ENCODE assay signal across 8 mouse cellular contexts in genomic region chr9:79716909-79717835, GRCm38 (mm10). TPM values are rescaled to one million over a fixed set of nuclear protein-coding genes. Genes with fewer than 3 reads are reported as not detected.
DNase-seq lines count a peak whose midpoint lies in the region; ATAC-seq and TF ChIP-seq lines count a peak whose summit lies in the region.

No protein-coding gene starts in this region.

- no peak overlapping the region; the same call in 1 of the 2 replicates for H3K9ac ChIP-seq in hindbrain, embryonic 16.5 days (ENCODE audit: low read depth, low read length)
- H3K9ac ChIP-seq in stomach, embryonic 14.5 days (replicated peaks; ENCODE audit: low read depth, low read length) = peak overlapping the region; percentile 60; the same call in 1 of the 2 replicates

- peak; percentile 73 for TF ChIP-seq CTCF in gastrocnemius, adult 2 months (IDR thresholded peaks at IDR 0.05)

- peaks cover 15% of the 10 kb centered on the region for H3K27me3 ChIP-seq in hindbrain, embryonic 16.5 days (replicated peaks; ENCODE audit: control insufficient read depth, insufficient read depth, low read length)
- H3K27me3 ChIP-seq in stomach, embryonic 14.5 days (ENCODE audit: control insufficient read depth, insufficient read depth, low read length) = no peaks in the 10 kb centered on the region

- H3K36me3 ChIP-seq in hindbrain, embryonic 16.5 days (ENCODE audit: control insufficient read depth, insufficient read depth, low read length) = no peaks in the 10 kb centered on the region
- H3K36me3 ChIP-seq in stomach, embryonic 14.5 days (ENCODE audit: control insufficient read depth, insufficient read depth, low read length) = no peaks in the 10 kb centered on the region

- intact Hi-C loops in gastrocnemius, adult 2 months (cut with DNase I) = no loop called here
- intact Hi-C loops in left cerebral cortex, postnatal 10 days (cut with DNase I) = loop anchor here (5.0 kb wide), 2 partner anchors 670 to 930 kb away; no protein-coding TSS in a partner anchor

- H3K4me1 ChIP-seq in hindbrain, embryonic 16.5 days (ENCODE audit: control insufficient read depth, insufficient read depth, low read depth, low read length) = peaks cover 25% of the 10 kb centered on the region
- peaks cover 16% of the 10 kb centered on the region for H3K4me1 ChIP-seq in stomach, embryonic 14.5 days (ENCODE audit: control insufficient read depth, insufficient read depth, low read length)

- peak overlapping the region; percentile 81 for H3K27ac ChIP-seq in gastrocnemius, adult 2 months
- H3K27ac ChIP-seq in hindbrain, embryonic 16.5 days (ENCODE audit: low read depth, low read length) = no peak overlapping the region
- H3K27ac ChIP-seq in stomach, embryonic 14.5 days (ENCODE audit: low read length) = peak overlapping the region; percentile 85

- 8% methylated on average over 23 of the region's 23 CpGs for WGBS in hindbrain, embryonic 16.5 days
- 6% methylated on average over 23 of the region's 23 CpGs for WGBS in stomach, embryonic 14.5 days

- ATAC-seq in hindbrain, embryonic 16.5 days = peak; percentile 9; the same call in 1 of the 2 replicates
- ATAC-seq in megakaryocyte-erythroid progenitor cell, adult 5-6 weeks (replicated peaks; ENCODE audit: low FRiP score, low TSS enrichment, poor library complexity, severe bottlenecking) = peak; percentile 63; the same call in 1 of the 2 replicates
- ATAC-seq in stomach, embryonic 14.5 days (ENCODE audit: insufficient number of reproducible peaks, insufficient read depth, low FRiP score, low read depth) = no peak

- DNase-seq in adrenal gland, adult (ENCODE audit: inconsistent age in 2 of 2, low spot score in 1 of 2) = peak; percentile 48 to 87
- no peak for DNase-seq in adrenal gland, postnatal 4 days (ENCODE audit: low spot score in 2 of 2)
- DNase-seq in cerebellum, postnatal 36 days = peak; percentile 76 to 86
- peak; percentile 73 for DNase-seq in gastrocnemius, adult 2 months
- peak; percentile 75 to 81 for DNase-seq in left cerebral cortex, postnatal 10 days (ENCODE audit: extremely low spot score in 1 of 2, low spot score in 2 of 2)

- no peaks in the 10 kb centered on the region for H3K9me3 ChIP-seq in hindbrain, embryonic 16.5 days (ENCODE audit: control insufficient read depth, low read length)
- no peaks in the 10 kb centered on the region for H3K9me3 ChIP-seq in stomach, embryonic 14.5 days (ENCODE audit: control insufficient read depth, low read depth, low read length)

- H3K4me3 ChIP-seq in gastrocnemius, adult 2 months = peak overlapping the region; percentile 80
- H3K4me3 ChIP-seq in hindbrain, embryonic 16.5 days (ENCODE audit: low read length) = peak overlapping the region; percentile 50
- peak overlapping the region; percentile 64 for H3K4me3 ChIP-seq in stomach, embryonic 14.5 days (ENCODE audit: low read depth, low read length)

- peak overlapping the region; percentile 85 for H3K4me2 ChIP-seq in hindbrain, embryonic 16.5 days (ENCODE audit: low read length)
- peak overlapping the region; percentile 74 for H3K4me2 ChIP-seq in stomach, embryonic 14.5 days (replicated peaks; ENCODE audit: low read depth, low read length)

RNA-seq across cellular contexts. Expression of gene Col12a1, which starts 1.5 kb away (rescaled TPM):
- 10 to 100 TPM; 83.0 to 91.8 TPM for total RNA-seq in adrenal gland, postnatal 4 days (2021)
- 10 to 100 TPM in 1 of 2 experiments, 1 to 10 TPM in 1; 4.5 to 16.4 TPM for total RNA-seq in gastrocnemius, adult 2 months (2021)
- polyA plus RNA-seq in hindbrain, embryonic 16.5 days (2015; fragmentation: Nextera tagmentation; extraction: Ambion mirVana) = 7.4 and 10.4 TPM in 2 replicates
- 1 to 10 TPM; 8.1 to 8.6 TPM for total RNA-seq in left cerebral cortex, postnatal 10 days (2021)
- total RNA-seq in megakaryocyte-erythroid progenitor cell, adult 5-6 weeks (2014; fragmentation: Nextera tagmentation) = not detected in 2 replicates
- not detected in 2 replicates for total RNA-seq in megakaryocyte-erythroid progenitor cell, adult 5-6 weeks (2017)
- polyA plus RNA-seq in stomach, embryonic 14.5 days (2014; fragmentation: Nextera tagmentation; extraction: Ambion mirVana) = 95.5 and 97.7 TPM in 2 replicates

RNA-seq across cellular contexts. Expression of gene Cox7a2, which starts 42.5 kb away (rescaled TPM):
- 100 to 1,000 TPM; 297 to 335 TPM for total RNA-seq in adrenal gland, postnatal 4 days (2021)
- total RNA-seq in gastrocnemius, adult 2 months (2021) = 100 to 1,000 TPM; 330 to 468 TPM
- 783 and 904 TPM in 2 replicates for polyA plus RNA-seq in hindbrain, embryonic 16.5 days (2015; fragmentation: Nextera tagmentation; extraction: Ambion mirVana)
- 100 to 1,000 TPM; 387 to 397 TPM for total RNA-seq in left cerebral cortex, postnatal 10 days (2021)
- total RNA-seq in megakaryocyte-erythroid progenitor cell, adult 5-6 weeks (2014; fragmentation: Nextera tagmentation) = 589 and 667 TPM in 2 replicates
- total RNA-seq in megakaryocyte-erythroid progenitor cell, adult 5-6 weeks (2017) = 116 and 156 TPM in 2 replicates
- polyA plus RNA-seq in stomach, embryonic 14.5 days (2014; fragmentation: Nextera tagmentation; extraction: Ambion mirVana) = 616 and 652 TPM in 2 replicates

Comparison
In these comparisons a context has a peak if more than half of its experiments do, and no peak if none do; other contexts are left out.
1. DNase-seq: peak in adrenal gland, adult (2 of 2), cerebellum, postnatal 36 days (2 of 2), gastrocnemius, adult 2 months (single experiment) and left cerebral cortex, postnatal 10 days (2 of 2); none in adrenal gland, postnatal 4 days (0 of 2).
2. RNA of gene Col12a1, which starts 1.5 kb away (total RNA-seq): 83.0 to 91.8 TPM in adrenal gland, postnatal 4 days, 4.5 to 16.4 TPM in gastrocnemius, adult 2 months and 8.1 to 8.6 TPM in left cerebral cortex, postnatal 10 days; not detected in megakaryocyte-erythroid progenitor cell, adult 5-6 weeks; every median in the first group is over 4 times any median in the second.
3. Peak in every context shown above with its lines, with median percentiles within 50 percentile points of each other: H3K4me3 ChIP-seq.